Mouse (Mus musculus) midbrain, postnatal 0 days (tissue): ENCODE results near the gene Sfn. TPM values are rescaled to one million over a fixed set of nuclear protein-coding genes. Genes with fewer than 3 reads are reported as not detected.

Source experiments
- ATAC-seq: fragments of 200-750 bp; cut with Nextera tagmentation; 2 replicates; pipeline ENCODE4 v1.8.0; 2017; ENCODE audit warnings: moderate number of reproducible peaks, mild to moderate bottlenecking, moderate TSS enrichment, moderate library complexity; ENCODE audit not compliant: low FRiP score
- DNase-seq: peaks from one replicate; pipeline ENCODE4 v3.0.0-alpha.2; 2015; ENCODE audit warnings: low spot score
- H3K27ac ChIP-seq: fragments of 300-500 bp; sonication (generic); 2 replicates; pipeline ENCODE4 v1.5.1; 2014; ENCODE audit warnings: low read depth, mild to moderate bottlenecking, low read length, mixed read lengths
- H3K27me3 ChIP-seq: fragments of 300-500 bp; sonication (generic); 2 replicates; pipeline ENCODE4 v1.6.1; 2014; ENCODE audit warnings: low read length, control low read depth, mixed read lengths; ENCODE audit not compliant: insufficient read depth
- H3K36me3 ChIP-seq: fragments of 300-500 bp; sonication (generic); 2 replicates; pipeline ENCODE4 v1.6.1; 2014; ENCODE audit warnings: low read length, control low read depth, mixed read lengths; ENCODE audit not compliant: insufficient read depth
- H3K4me1 ChIP-seq: fragments of 300-500 bp; sonication (generic); 2 replicates; pipeline ENCODE4 v1.6.1; 2014; ENCODE audit warnings: mild to moderate bottlenecking, control low read depth, antibody characterized with exemption, low read length, mixed read lengths; ENCODE audit not compliant: insufficient read depth
- H3K4me2 ChIP-seq: fragments of 300-500 bp; sonication (generic); 2 replicates; pipeline ENCODE4 v1.6.1; 2014; ENCODE audit warnings: low read depth, mild to moderate bottlenecking, low read length, mixed read lengths; ENCODE audit not compliant: poor library complexity, severe bottlenecking
- H3K4me3 ChIP-seq: fragments of 300-500 bp; sonication (generic); 2 replicates; pipeline ENCODE4 v1.5.1; 2014; ENCODE audit warnings: low read depth, mild to moderate bottlenecking, low read length, moderate library complexity
- H3K9ac ChIP-seq: fragments of 300-500 bp; sonication (generic); replicated peaks from 2 replicates; pipeline ENCODE4 v1.6.1; 2014; ENCODE audit warnings: mild to moderate bottlenecking, low read length, moderate library complexity, mixed read lengths; ENCODE audit not compliant: poor library complexity, severe bottlenecking
- H3K9me3 ChIP-seq: fragments of 300-500 bp; sonication (generic); 2 replicates; pipeline ENCODE4 v1.6.1; 2016; ENCODE audit warnings: low read length, control low read depth
- CTCF ChIP-seq: IDR thresholded peaks from 2 replicates; pipeline ENCODE4 v1.5.1; 2016; ENCODE audit warnings: antibody characterized with exemption, mild to moderate bottlenecking
- WGBS: fragments of 180-500 bp; shearing (Covaris S2); extraction: QIAGEN DNeasy Blood & Tissue Kit; methylation state at CpG from one replicate; pipeline ENCODE4 v1.1.7; 2014; 5-methylcytosine and 5-hydroxymethylcytosine counted together
- polyA plus RNA-seq: library from polyadenylated mRNA; unstranded; fragments of >200 nt; fragmentation: Nextera tagmentation; extraction: Ambion mirVana; gene quantifications from 2 replicates; pipeline ENCODE4 v1.2.1, GENCODE M21; 2015
- total RNA-seq: library from RNA; depleted of rRNA; stranded (reverse); fragments of >200 nt; gene quantifications from 2 replicates; pipeline ENCODE4 v1.2.3, GENCODE M21; 2014

Sfn gene
- total and polyA plus RNA-seq, 2 experiments from 2014 or later = 0.86 to 2.0 TPM

- no peak overlapping the region for H3K4me2 ChIP-seq
- H3K9ac ChIP-seq = no peak overlapping the region
- H3K36me3 ChIP-seq = peaks cover 33% of the 10 kb centered on the region
- WGBS = 44% methylated on average over 11 of the region's 11 CpGs
- H3K4me3 ChIP-seq = no peak overlapping the region
- H3K4me1 ChIP-seq = 0 out of 2 replicates have a peak, but pooled peaks cover 3% of the 10 kb centered on the region
- DNase-seq (no peak), ATAC-seq (no peak)
- no peak for TF ChIP-seq CTCF
- no peaks in the 10 kb centered on the region for H3K9me3 ChIP-seq
- H3K27me3 ChIP-seq = no peaks in the 10 kb centered on the region
- H3K27ac ChIP-seq = no peak overlapping the region
Observed at GRCm38 (mm10) chr4:133625621-133626071, 23.7 kb upstream of the Sfn start.

- TF ChIP-seq CTCF = no peak
- ATAC-seq (no peak), DNase-seq (no peak)
- H3K4me2 ChIP-seq = no peak overlapping the region
- peaks cover 39% of the 10 kb centered on the region for H3K36me3 ChIP-seq
- no peak overlapping the region for H3K27ac ChIP-seq
- no peak overlapping the region for H3K4me3 ChIP-seq
- no peaks in the 10 kb centered on the region for H3K4me1 ChIP-seq
- no peak overlapping the region for H3K9ac ChIP-seq
- 92% methylated on average over 7 of the region's 7 CpGs for WGBS
- no peaks in the 10 kb centered on the region for H3K27me3 ChIP-seq
- H3K9me3 ChIP-seq = no peaks in the 10 kb centered on the region
Observed at GRCm38 (mm10) chr4:133624830-133625229, 22.9 kb upstream of the Sfn start.

- Histone ChIP-seq H3K9ac (no peak overlapping the region), H3K4me3 (no peak overlapping the region), H3K27ac (no peak overlapping the region), H3K36me3 (peaks cover 41% of the 10 kb centered on the region), H3K27me3 (no peaks in the 10 kb centered on the region), H3K9me3 (no peaks in the 10 kb centered on the region), H3K4me1 (no peaks in the 10 kb centered on the region), H3K4me2 (no peak overlapping the region)
- WGBS = 80% methylated on average over 11 of the region's 11 CpGs
- TF ChIP-seq CTCF = no peak
- ATAC-seq = no peak
- DNase-seq = no peak
Observed at GRCm38 (mm10) chr4:133622161-133622695, 20.3 kb upstream of the Sfn start.

- no peak overlapping the region for H3K4me3 ChIP-seq
- ATAC-seq (no peak), DNase-seq (no peak)
- no peak overlapping the region for H3K9ac ChIP-seq
- H3K4me2 ChIP-seq = no peak overlapping the region
- H3K27me3 ChIP-seq = no peaks in the 10 kb centered on the region
- no peaks in the 10 kb centered on the region for H3K9me3 ChIP-seq
- WGBS = 88% methylated on average over 8 of the region's 8 CpGs
- H3K27ac ChIP-seq = no peak overlapping the region
- H3K36me3 ChIP-seq = peaks cover 29% of the 10 kb centered on the region; the same call in 1 of the 2 replicates
- no peak for TF ChIP-seq CTCF
- H3K4me1 ChIP-seq = no peaks in the 10 kb centered on the region
Observed at GRCm38 (mm10) chr4:133620668-133621067, 18.7 kb upstream of the Sfn start.

- H3K4me1 ChIP-seq = no peaks in the 10 kb centered on the region
- H3K9ac ChIP-seq = no peak overlapping the region
- no peaks in the 10 kb centered on the region for H3K27me3 ChIP-seq
- no peak overlapping the region for H3K27ac ChIP-seq
- no peak for DNase-seq
- no peak for TF ChIP-seq CTCF
- ATAC-seq = no peak
- peaks cover 23% of the 10 kb centered on the region; the same call in 1 of the 2 replicates for H3K36me3 ChIP-seq
- no peak overlapping the region for H3K4me2 ChIP-seq
- 80% methylated on average over 4 of the region's 4 CpGs for WGBS
- H3K4me3 ChIP-seq = no peak overlapping the region
- no peaks in the 10 kb centered on the region for H3K9me3 ChIP-seq
Observed at GRCm38 (mm10) chr4:133619473-133620136, 17.6 kb upstream of the Sfn start.

- 93% methylated on average over 11 of the region's 11 CpGs for WGBS
- no peak for TF ChIP-seq CTCF
- no peaks in the 10 kb centered on the region for H3K9me3 ChIP-seq
- H3K9ac ChIP-seq = no peak overlapping the region
- H3K27ac ChIP-seq = no peak overlapping the region
- H3K4me1 ChIP-seq = no peaks in the 10 kb centered on the region
- DNase-seq (no peak), ATAC-seq (no peak)
- no peaks in the 10 kb centered on the region for H3K27me3 ChIP-seq
- H3K4me3 ChIP-seq = no peak overlapping the region
- H3K4me2 ChIP-seq = no peak overlapping the region
- H3K36me3 ChIP-seq = peaks cover 31% of the 10 kb centered on the region
Observed at GRCm38 (mm10) chr4:133617936-133618335, 16.0 kb upstream of the Sfn start.
